ENCODE assay signal across 8 mouse cellular contexts in genomic region chr12:79507141-79507681, GRCm38 (mm10).
DNase-seq lines count a peak whose midpoint lies in the region; ATAC-seq and TF ChIP-seq lines count a peak whose summit lies in the region.
"Had no signal": no experiment of that assay in that cellular context is flagged by ENCODE, and none has a peak within 500 bp of the region (broad histone marks: within the 10 kb centered on the region; RNA-seq: fewer than 3 reads in every experiment).

No protein-coding gene starts in this region.

- intact Hi-C loops in left cerebral cortex, adult 2 months (cut with DNase I): no loop called here

- ATAC-seq in embryonic facial prominence, embryonic 13.5 days (ENCODE audit: insufficient number of reproducible peaks, insufficient read depth, low FRiP score, low TSS enrichment, low read depth): peak; percentile 69
- ATAC-seq in intestine, embryonic 16.5 days: no peak
- no peak for ATAC-seq in lung, embryonic 15.5 days (ENCODE audit: borderline replicate concordance, extremely low read depth, low FRiP score, low TSS enrichment)
- peak; percentile 81 for ATAC-seq in stomach, postnatal 0 days (ENCODE audit: low FRiP score, low TSS enrichment)

- H3K9me3 ChIP-seq in embryonic facial prominence, embryonic 13.5 days: no peaks in the 10 kb centered on the region
- no peaks in the 10 kb centered on the region for H3K9me3 ChIP-seq in intestine, embryonic 16.5 days (ENCODE audit: control insufficient read depth, low read length)
- H3K9me3 ChIP-seq in lung, embryonic 15.5 days: no peaks in the 10 kb centered on the region
- H3K9me3 ChIP-seq in stomach, postnatal 0 days (ENCODE audit: control insufficient read depth, low read length): no peaks in the 10 kb centered on the region
- H3K9me3 ChIP-seq: liver, embryonic 13.5 days had no signal

- 17% methylated on average over 8 of the region's 8 CpGs for WGBS in embryonic facial prominence, embryonic 13.5 days
- 21% methylated on average over 8 of the region's 8 CpGs for WGBS in intestine, embryonic 16.5 days
- 19% methylated on average over 8 of the region's 8 CpGs for WGBS in lung, embryonic 15.5 days
- 20% methylated on average over 8 of the region's 8 CpGs for WGBS in stomach, postnatal 0 days

- peaks cover 50% of the 10 kb centered on the region for H3K4me1 ChIP-seq in embryonic facial prominence, embryonic 13.5 days
- peaks cover 33% of the 10 kb centered on the region for H3K4me1 ChIP-seq in intestine, embryonic 16.5 days (ENCODE audit: control insufficient read depth, insufficient read depth, low read length)
- H3K4me1 ChIP-seq in lung, embryonic 15.5 days: peaks cover 57% of the 10 kb centered on the region
- peaks cover 16% of the 10 kb centered on the region for H3K4me1 ChIP-seq in stomach, postnatal 0 days (replicated peaks; ENCODE audit: control insufficient read depth, insufficient read depth)

- H3K27ac ChIP-seq in embryonic facial prominence, embryonic 13.5 days: peak overlapping the region; percentile 84
- H3K27ac ChIP-seq in intestine, embryonic 16.5 days (ENCODE audit: low read length): peak overlapping the region; percentile 43
- H3K27ac ChIP-seq in lung, embryonic 15.5 days: peak overlapping the region; percentile 79
- H3K27ac ChIP-seq in stomach, postnatal 0 days (replicated peaks): peak overlapping the region; percentile 77
- no peak overlapping the region; the same call in 1 of the 2 replicates for H3K27ac ChIP-seq in left cerebral cortex, adult 2 months
- H3K27ac ChIP-seq: liver, embryonic 13.5 days had no signal

- no peaks in the 10 kb centered on the region for H3K36me3 ChIP-seq in embryonic facial prominence, embryonic 13.5 days
- no peaks in the 10 kb centered on the region for H3K36me3 ChIP-seq in intestine, embryonic 16.5 days (ENCODE audit: control insufficient read depth, insufficient read depth, low read length)
- H3K36me3 ChIP-seq in lung, embryonic 15.5 days: no peaks in the 10 kb centered on the region
- no peaks in the 10 kb centered on the region for H3K36me3 ChIP-seq in stomach, postnatal 0 days (ENCODE audit: control insufficient read depth, insufficient read depth, low read length)
- H3K36me3 ChIP-seq: liver, embryonic 13.5 days had no signal

- H3K9ac ChIP-seq in embryonic facial prominence, embryonic 13.5 days: no peak overlapping the region
- peak overlapping the region; percentile 33 for H3K9ac ChIP-seq in intestine, embryonic 16.5 days (ENCODE audit: low read depth, low read length)
- H3K9ac ChIP-seq in lung, embryonic 15.5 days: no peak overlapping the region
- no peak overlapping the region for H3K9ac ChIP-seq in stomach, postnatal 0 days (ENCODE audit: low read length)
- H3K9ac ChIP-seq: liver, embryonic 13.5 days had no signal

- DNase-seq in ovary, postnatal 36 days (ENCODE audit: low spot score): peak; percentile 29
- DNase-seq in ovary, postnatal 14 days (ENCODE audit: low spot score): no peak
- DNase-seq in stomach, postnatal 0 days (ENCODE audit: low spot score): peak; percentile 64
- DNase-seq in left cerebral cortex, adult 2 months (ENCODE audit: extremely low spot score in 1 of 2, low spot score in 2 of 2): no peak
- DNase-seq: liver, embryonic 13.5 days had no signal

- H3K27me3 ChIP-seq in embryonic facial prominence, embryonic 13.5 days: no peaks in the 10 kb centered on the region
- no peaks in the 10 kb centered on the region for H3K27me3 ChIP-seq in intestine, embryonic 16.5 days (replicated peaks; ENCODE audit: control insufficient read depth, insufficient read depth, low read length)
- H3K27me3 ChIP-seq in lung, embryonic 15.5 days: no peaks in the 10 kb centered on the region
- no peaks in the 10 kb centered on the region for H3K27me3 ChIP-seq in stomach, postnatal 0 days (ENCODE audit: control insufficient read depth, insufficient read depth, low read length)
- H3K27me3 ChIP-seq: liver, embryonic 13.5 days had no signal

- TF ChIP-seq EP300 in stomach, postnatal 0 days (optimal IDR thresholded peaks at IDR 0.05): peak; percentile 66

- TF ChIP-seq CTCF in stomach, postnatal 0 days (IDR thresholded peaks at IDR 0.05; ENCODE audit: low read depth): no peak
- no peak for TF ChIP-seq CTCF in left cerebral cortex, adult 2 months (IDR thresholded peaks at IDR 0.05)

- H3K4me2 ChIP-seq in embryonic facial prominence, embryonic 13.5 days: no peak overlapping the region
- no peak overlapping the region for H3K4me2 ChIP-seq in intestine, embryonic 16.5 days (ENCODE audit: low read depth, low read length)
- H3K4me2 ChIP-seq in lung, embryonic 15.5 days: no peak overlapping the region
- 0 out of 2 replicates have a peak overlapping the region, but pooled peaks have one; percentile 0 for H3K4me2 ChIP-seq in stomach, postnatal 0 days (replicated peaks; ENCODE audit: low read depth)
- H3K4me2 ChIP-seq: liver, embryonic 13.5 days had no signal

- no peak overlapping the region for H3K4me3 ChIP-seq in embryonic facial prominence, embryonic 13.5 days
- H3K4me3 ChIP-seq in intestine, embryonic 16.5 days (ENCODE audit: low read length): no peak overlapping the region
- H3K4me3 ChIP-seq in lung, embryonic 15.5 days: no peak overlapping the region
- H3K4me3 ChIP-seq in stomach, postnatal 0 days (ENCODE audit: low read depth, low read length): no peak overlapping the region
- H3K4me3 ChIP-seq in left cerebral cortex, adult 2 months: no peak overlapping the region
- H3K4me3 ChIP-seq: liver, embryonic 13.5 days had no signal

Comparison
In these comparisons a context has a peak if more than half of its experiments do, and no peak if none do; other contexts are left out.
1. DNase-seq: peak in ovary, postnatal 36 days (single experiment) and stomach, postnatal 0 days (single experiment); none in ovary, postnatal 14 days (single experiment) and left cerebral cortex, adult 2 months (0 of 2).
2. ATAC-seq: peak in embryonic facial prominence, embryonic 13.5 days (single experiment) and stomach, postnatal 0 days (single experiment); none in intestine, embryonic 16.5 days (single experiment) and lung, embryonic 15.5 days (single experiment).